Mouse (Mus musculus) CH12.LX (cell line): ENCODE results near the gene Lamtor2. TPM values are rescaled to one million over a fixed set of nuclear protein-coding genes. Genes with fewer than 3 reads are reported as not detected.

Experiments used
- DNase-seq: peaks from one replicate; pipeline ENCODE4 v3.0.0-alpha.2; 2013; ENCODE audit errors: extremely low read depth
- H3K27ac ChIP-seq: 2 replicates; pipeline ENCODE4 v1.5.1; 2012; ENCODE audit warnings: low read depth, mild to moderate bottlenecking, control low read depth, moderate library complexity; ENCODE audit not compliant: insufficient read depth
- H3K27me3 ChIP-seq: replicated peaks from 2 replicates; pipeline ENCODE3; 2012; ENCODE audit warnings: inconsistent platforms
- H3K36me3 ChIP-seq, 2 experiments: replicated peaks in 1 of 2; 2 replicates each; pipeline versions ENCODE3 to v1.6.1; 2012; ENCODE audit warnings: inconsistent platforms in 1 of 2, low read length in 1 of 2, mild to moderate bottlenecking in 1 of 2, mixed read lengths in 1 of 2, moderate library complexity in 1 of 2; ENCODE audit not compliant: control insufficient read depth in 1 of 2, insufficient read depth in 1 of 2
- H3K4me1 ChIP-seq, 2 experiments: 2 replicates each; pipeline ENCODE4 v1.6.1; 2012; ENCODE audit warnings: inconsistent platforms in 1 of 2, moderate library complexity in 1 of 2; ENCODE audit not compliant: insufficient read depth in 2 of 2, control insufficient read depth in 1 of 2
- H3K4me2 ChIP-seq: 2 replicates; pipeline ENCODE4 v1.6.1; 2012; ENCODE audit warnings: low read depth, mild to moderate bottlenecking, control low read depth; ENCODE audit not compliant: poor library complexity, insufficient read depth, severe bottlenecking
- H3K4me3 ChIP-seq, 3 experiments: fragments of 150-350 bp in 1 of 3; sonication (generic) in 1 of 3; replicated peaks in 1 of 3; 2 replicates each; pipeline versions ENCODE3 to v1.5.1; 2011 to 2012; ENCODE audit warnings: low read depth in 2 of 3, low read length in 2 of 3, mild to moderate bottlenecking in 2 of 3, moderate library complexity in 2 of 3, control low read depth in 1 of 3, improper control_type of control experiment in 1 of 3, inconsistent platforms in 1 of 3, mixed read lengths in 1 of 3; ENCODE audit not compliant: poor library complexity in 1 of 3
- H3K79me2 ChIP-seq: replicated peaks from 2 replicates; pipeline ENCODE4 v1.6.1; 2012; ENCODE audit warnings: mild to moderate bottlenecking, moderate library complexity; ENCODE audit not compliant: control insufficient read depth, poor library complexity, insufficient read depth, severe bottlenecking; ENCODE audit errors: extremely low read depth
- H3K9ac ChIP-seq: 2 replicates; pipeline ENCODE4 v1.6.1; 2012; ENCODE audit warnings: low read depth, mild to moderate bottlenecking, control low read depth, moderate library complexity; ENCODE audit not compliant: insufficient read depth
- H3K9me3 ChIP-seq: replicated peaks from 2 replicates; pipeline ENCODE3; 2012; ENCODE audit warnings: low read length, inconsistent platforms, mixed read lengths
- ELF1 ChIP-seq: IDR thresholded peaks from 2 replicates; pipeline ENCODE4 v1.6.1; 2014; ENCODE audit warnings: low read depth, mild to moderate bottlenecking, inconsistent platforms, low read length, improper control_type of control experiment
- EP300 ChIP-seq: IDR thresholded peaks from 2 replicates; pipeline ENCODE4 v1.6.1; 2011; ENCODE audit warnings: low read length, improper control_type of control experiment
- ETS1 ChIP-seq: conservative IDR thresholded peaks from 2 replicates; pipeline ENCODE4 v1.6.1; 2012; ENCODE audit warnings: low read depth, mild to moderate bottlenecking, inconsistent platforms, low read length, improper control_type of control experiment, moderate library complexity
- GABPA ChIP-seq: IDR thresholded peaks from 2 replicates; pipeline ENCODE4 v1.6.1; 2012; ENCODE audit warnings: low read depth, low read length, improper control_type of control experiment, inconsistent platforms; ENCODE audit not compliant: insufficient replicate concordance
- JUN ChIP-seq: IDR thresholded peaks from 2 replicates; pipeline ENCODE4 v1.6.1; 2011; ENCODE audit warnings: low read depth, mild to moderate bottlenecking, low read length, improper control_type of control experiment, moderate library complexity; ENCODE audit not compliant: insufficient read depth
- JUND ChIP-seq: conservative IDR thresholded peaks from 2 replicates; pipeline ENCODE4 v1.6.1; 2011; ENCODE audit warnings: low read depth, low read length, improper control_type of control experiment
- MEF2A ChIP-seq: IDR thresholded peaks from 2 replicates; pipeline ENCODE4 v1.6.1; 2014; ENCODE audit warnings: low read depth, mild to moderate bottlenecking, inconsistent platforms, low read length, improper control_type of control experiment, borderline replicate concordance
- NELFE ChIP-seq: IDR thresholded peaks from 2 replicates; pipeline ENCODE4 v1.6.1; 2011; ENCODE audit warnings: low read depth, low read length, improper control_type of control experiment
- POLR2A ChIP-seq: IDR thresholded peaks from 2 replicates; pipeline ENCODE4 v1.6.1; 2011; ENCODE audit warnings: low read depth, mild to moderate bottlenecking, improper control_type of control experiment, low read length
- POLR2AphosphoS2 ChIP-seq: IDR thresholded peaks from 2 replicates; pipeline ENCODE4 v1.6.1; 2011; ENCODE audit warnings: low read depth, low read length, improper control_type of control experiment
- RAD21 ChIP-seq: IDR thresholded peaks from 2 replicates; pipeline ENCODE4 v1.6.1; 2011; ENCODE audit warnings: low read depth, mild to moderate bottlenecking, low read length, improper control_type of control experiment, moderate library complexity
- RCOR1 ChIP-seq: conservative IDR thresholded peaks from 2 replicates; pipeline ENCODE4 v1.6.1; 2012; ENCODE audit warnings: low read depth, mild to moderate bottlenecking, inconsistent platforms, low read length, improper control_type of control experiment
- SIN3A ChIP-seq: IDR thresholded peaks from 2 replicates; pipeline ENCODE4 v1.6.1; 2012; ENCODE audit warnings: low read length, improper control_type of control experiment, inconsistent platforms
- TCF12 ChIP-seq: IDR thresholded peaks from 2 replicates; pipeline ENCODE4 v1.6.1; 2014; ENCODE audit warnings: low read depth, mild to moderate bottlenecking, inconsistent platforms, low read length, improper control_type of control experiment
- USF2 ChIP-seq: conservative IDR thresholded peaks from 2 replicates; pipeline ENCODE4 v1.6.1; 2011; ENCODE audit warnings: low read depth, low read length, improper control_type of control experiment
- ZKSCAN1 ChIP-seq: IDR thresholded peaks from 2 replicates; pipeline ENCODE4 v1.6.1; 2012; ENCODE audit warnings: low read depth, inconsistent platforms, low read length, improper control_type of control experiment, borderline replicate concordance
- dilution Hi-C: fragments of 300-500 bp; cut with MboI; formaldehyde crosslinking; loops from 2 replicates; pipeline ENCODE4 v1.14.3; 2020; ENCODE audit warnings: low sequenced_read_pairs; ENCODE audit not compliant: extremely low pct_unique_long_range_greater_than_20kb, extremely low pct_ligation_motif_present
- in situ Hi-C: fragments of 300-500 bp; cut with MboI; formaldehyde crosslinking; loops from 3 replicates; pipeline ENCODE4 v1.14.3; 2019; ENCODE audit warnings: low sequenced_read_pairs, low pct_ligation_motif_present, low pct_unique_long_range_greater_than_20kb, mixed read lengths
- polyA plus RNA-seq: library from polyadenylated mRNA; unstranded; fragments of >175 nt; gene quantifications from 2 replicates; pipeline ENCODE4 v1.2.1, GENCODE M21; 2012; ENCODE audit warnings: low read depth; ENCODE audit not compliant: insufficient read length
- total RNA-seq, 2 experiments: library from RNA; depleted of rRNA; stranded (reverse); fragments of 300-350 nt in 1 of 2; fragments of >200 nt in 1 of 2; gene quantifications; 2 replicates each; pipeline ENCODE4 v1.2.3; 2012 to 2014

Gene Lamtor2
- total and polyA plus RNA-seq, 3 experiments, result 44.0 to 96.6 (median 56.0) TPM

GRCm38 (mm10) chr3:88535005-88535404, 17.9 kb downstream of the Lamtor2 start:
- Histone ChIP-seq H3K9me3 (no peaks in the 10 kb centered on the region), H3K79me2 (no peaks in the 10 kb centered on the region), H3K27me3 (peaks cover 9% of the 10 kb centered on the region), H3K27ac (no peak overlapping the region), H3K4me1 (peaks cover 8 to 31% of the 10 kb centered on the region in 2 experiments), H3K9ac (no peak overlapping the region), H3K36me3 (peaks cover 13 to 26% of the 10 kb centered on the region in 2 experiments), H3K4me2 (no peak overlapping the region), H3K4me3 (no peak overlapping the region)
- no peak for TF ChIP-seq POLR2AphosphoS2
- TF ChIP-seq POLR2A, result no peak
- no peak for TF ChIP-seq RCOR1
- DNase-seq, result no peak
- in situ Hi-C loops (no loop called here), dilution Hi-C loops (no loop called here)

DNA sequence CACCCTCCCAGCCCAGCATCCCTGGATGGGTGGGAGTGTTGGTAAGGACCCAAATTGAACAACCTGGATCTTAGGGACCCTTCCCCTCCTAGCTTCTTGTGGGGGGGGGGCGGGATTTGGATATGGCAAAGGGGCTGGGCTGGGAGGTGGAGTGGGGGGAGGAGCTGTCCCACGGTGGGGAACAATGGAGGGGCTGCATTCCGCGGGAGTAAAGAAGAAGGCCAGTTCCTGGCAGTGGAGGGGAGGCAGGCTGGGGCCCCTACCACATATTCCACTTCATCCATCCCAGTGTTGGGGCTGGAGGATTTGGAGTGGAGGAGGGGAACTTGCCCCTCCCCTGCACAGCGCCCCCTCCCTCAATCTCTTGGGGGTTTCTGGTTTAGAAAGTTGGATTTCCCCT, 19.2 kb downstream of the Lamtor2 start:
- DNase-seq, result no peak
- Histone ChIP-seq H3K4me1 (peaks cover 16 to 41% of the 10 kb centered on the region in 2 experiments), H3K4me2 (peak overlapping the region; percentile 90), H3K36me3 (peaks cover 13 to 32% of the 10 kb centered on the region in 2 experiments), H3K9ac (no peak overlapping the region; the same call in 1 of the 2 replicates), H3K4me3 (peak overlapping the region in 1 of 3 experiments; percentile 84), H3K27ac (no peak overlapping the region), H3K27me3 (peaks cover 9% of the 10 kb centered on the region), H3K79me2 (no peaks in the 10 kb centered on the region), H3K9me3 (no peaks in the 10 kb centered on the region)
- TF ChIP-seq JUND (no peak), USF2 (no peak), TCF12 (no peak), NELFE (no peak), ELF1 (no peak), MEF2A (no peak), RCOR1 (no peak), ETS1 (no peak), EP300 (no peak), JUN (no peak), SIN3A (no peak), GABPA (no peak), ZKSCAN1 (no peak), RAD21 (no peak)
- in situ Hi-C loops (no loop called here), dilution Hi-C loops (no loop called here)
